Mouse (Mus musculus) limb, embryonic 12.5 days (tissue): ENCODE measurements around the gene Farp1. TPM values are rescaled to one million over a fixed set of nuclear protein-coding genes. Genes with fewer than 3 reads are reported as not detected.

Source experiments
- ATAC-seq: fragments of 200-750 bp; cut with Nextera tagmentation; 2 replicates; pipeline ENCODE4 v1.8.0; 2017; ENCODE audit warnings: low read depth, moderate TSS enrichment; ENCODE audit not compliant: insufficient number of reproducible peaks, insufficient read depth, low FRiP score, low TSS enrichment
- H3K27ac ChIP-seq: fragments of 300-500 bp; sonication (generic); 2 replicates; pipeline ENCODE4 v1.5.1; 2016; ENCODE audit warnings: mild to moderate bottlenecking, moderate library complexity
- H3K27me3 ChIP-seq: fragments of 300-500 bp; sonication (generic); 2 replicates; pipeline ENCODE4 v1.6.1; 2016; ENCODE audit warnings: mild to moderate bottlenecking, moderate library complexity
- H3K36me3 ChIP-seq: fragments of 300-500 bp; sonication (generic); 2 replicates; pipeline ENCODE4 v1.6.1; 2016; ENCODE audit warnings: mild to moderate bottlenecking, moderate library complexity
- H3K4me1 ChIP-seq: fragments of 300-500 bp; sonication (generic); replicated peaks from 2 replicates; pipeline ENCODE4 v1.6.1; 2016
- H3K4me2 ChIP-seq: fragments of 300-500 bp; sonication (generic); 2 replicates; pipeline ENCODE4 v1.6.1; 2016; ENCODE audit warnings: mild to moderate bottlenecking, moderate library complexity
- H3K4me3 ChIP-seq: fragments of 300-500 bp; sonication (generic); replicated peaks from 2 replicates; pipeline ENCODE4 v1.5.1; 2016; ENCODE audit warnings: mild to moderate bottlenecking
- H3K9ac ChIP-seq: fragments of 300-500 bp; sonication (generic); replicated peaks from 2 replicates; pipeline ENCODE4 v1.6.1; 2016; ENCODE audit warnings: mild to moderate bottlenecking, moderate library complexity
- H3K9me3 ChIP-seq: fragments of 300-500 bp; sonication (generic); 2 replicates; pipeline ENCODE4 v1.6.1; 2016; ENCODE audit warnings: mild to moderate bottlenecking, moderate library complexity
- WGBS: fragments of 180-500 bp; shearing (Covaris S2); methylation state at CpG from one replicate; pipeline ENCODE4 v1.1.7; 2016; 5-methylcytosine and 5-hydroxymethylcytosine counted together
- polyA plus RNA-seq: library from polyadenylated mRNA; unstranded; fragments of >200 nt; fragmentation: Nextera tagmentation; extraction: Ambion mirVana; gene quantifications from 2 replicates; pipeline ENCODE4 v1.2.1, GENCODE M21; 2016

The Farp1 gene
- polyA plus RNA-seq, 1 experiment from 2014 or later: 58.2 TPM

DNA sequence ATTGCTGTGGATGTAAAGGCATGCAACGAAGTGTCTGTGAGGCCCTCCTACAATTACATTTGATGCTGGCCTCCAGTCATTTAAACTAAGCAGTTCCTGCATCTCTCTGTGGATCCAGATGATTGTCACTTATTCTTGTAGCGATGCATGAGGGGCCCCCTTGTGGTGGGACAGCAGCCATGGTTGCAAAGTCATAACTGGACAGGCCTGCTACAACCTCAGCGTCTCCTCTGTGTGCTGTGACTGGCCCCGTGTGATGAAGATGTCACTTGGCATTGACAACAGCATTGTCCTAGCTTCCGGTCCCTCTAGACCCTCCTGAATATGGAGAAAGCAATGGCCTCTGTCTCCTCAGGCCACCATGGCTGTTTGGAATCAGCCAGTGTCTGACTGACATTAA is 185.7 kb downstream of the Farp1 start:
- Histone ChIP-seq H3K9ac (no peak overlapping the region), H3K4me3 (no peak overlapping the region), H3K4me2 (no peak overlapping the region), H3K27me3 (no peaks in the 10 kb centered on the region), H3K27ac (no peak overlapping the region), H3K9me3 (peaks cover 8% of the 10 kb centered on the region), H3K36me3 (peaks cover 44% of the 10 kb centered on the region), H3K4me1 (peaks cover 28% of the 10 kb centered on the region)
- no peak for ATAC-seq
- 89% methylated on average over 5 of the region's 5 CpGs for WGBS

GRCm38 (mm10) chr14:121225804-121226203 is 190.8 kb downstream of the Farp1 start:
- Histone ChIP-seq H3K4me1 (peaks cover 16% of the 10 kb centered on the region), H3K4me2 (no peak overlapping the region), H3K4me3 (no peak overlapping the region), H3K36me3 (peaks cover 76% of the 10 kb centered on the region), H3K9ac (no peak overlapping the region), H3K9me3 (peaks cover 4% of the 10 kb centered on the region), H3K27ac (peak overlapping the region; percentile 60), H3K27me3 (no peaks in the 10 kb centered on the region)
- ATAC-seq: no peak
- 51% methylated on average over 11 of the region's 11 CpGs for WGBS

DNA sequence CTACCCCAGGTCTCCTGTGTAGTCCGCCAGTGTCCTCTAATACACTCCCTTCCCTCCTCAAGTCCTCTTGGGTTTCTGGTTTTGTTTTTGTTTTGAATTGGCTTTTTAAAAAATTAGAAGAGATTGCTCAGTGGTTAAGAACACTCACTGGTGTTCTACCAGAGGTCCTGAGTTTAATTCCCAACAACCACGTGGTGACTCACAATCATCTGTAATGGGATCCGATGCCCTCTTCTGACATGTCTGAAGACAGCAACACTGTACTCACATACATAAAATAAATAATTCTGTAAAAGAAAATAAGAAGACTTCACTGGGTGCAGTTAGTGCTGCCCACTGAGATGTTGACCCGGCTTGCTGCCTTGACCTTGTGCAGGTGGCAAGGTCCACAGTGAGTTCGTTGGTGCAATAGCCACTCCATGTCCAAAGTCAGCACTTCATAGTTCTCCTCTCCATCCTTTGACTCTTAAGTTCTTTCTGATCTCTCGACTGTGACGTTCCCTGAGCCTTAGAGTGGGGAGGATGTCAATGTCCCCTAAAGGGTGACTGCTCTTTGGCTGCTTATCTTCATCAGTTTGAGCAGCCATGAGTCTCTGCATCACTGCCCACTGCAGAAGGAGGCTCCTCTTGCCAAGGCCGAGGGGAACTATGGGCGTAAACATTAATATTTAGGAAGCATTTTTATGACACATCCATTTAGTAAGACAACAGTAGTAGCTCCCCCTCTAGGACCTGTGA is 194.2 kb downstream of the Farp1 start:
- Histone ChIP-seq H3K36me3 (peaks cover 81% of the 10 kb centered on the region), H3K4me3 (no peak overlapping the region), H3K27me3 (no peaks in the 10 kb centered on the region), H3K27ac (no peak overlapping the region), H3K9me3 (no peaks in the 10 kb centered on the region), H3K4me1 (peaks cover 16% of the 10 kb centered on the region), H3K4me2 (no peak overlapping the region), H3K9ac (no peak overlapping the region)
- WGBS: 91% methylated on average over 9 of the region's 9 CpGs
- no peak for ATAC-seq

DNA sequence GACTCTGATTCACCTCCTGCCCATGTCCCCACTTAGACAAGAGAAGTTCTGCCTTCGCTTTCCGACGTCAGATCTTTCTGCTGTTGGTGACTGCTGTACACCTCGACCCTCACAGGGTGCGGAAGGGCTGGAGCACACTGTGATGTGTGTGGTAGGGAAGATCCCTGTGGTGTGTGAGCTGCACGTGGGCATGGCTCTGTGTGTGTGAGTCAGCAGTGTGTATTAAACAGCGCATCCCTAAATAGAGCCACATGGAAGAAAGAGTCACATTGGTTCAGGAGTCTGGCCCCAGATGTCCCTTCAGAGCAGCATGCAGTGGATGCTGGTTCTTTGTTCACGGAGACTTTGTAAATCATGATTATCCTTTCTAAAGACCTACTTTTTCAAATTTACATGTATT is 196.2 kb downstream of the Farp1 start:
- H3K4me2 ChIP-seq: no peak overlapping the region
- H3K4me3 ChIP-seq: no peak overlapping the region
- H3K36me3 ChIP-seq: peaks cover 83% of the 10 kb centered on the region
- 95% methylated on average over 8 of the region's 8 CpGs for WGBS
- no peaks in the 10 kb centered on the region for H3K9me3 ChIP-seq
- peaks cover under 1% of the 10 kb centered on the region; the same call in 1 of the 2 replicates for H3K4me1 ChIP-seq
- no peak overlapping the region for H3K27ac ChIP-seq
- no peak overlapping the region for H3K9ac ChIP-seq
- no peaks in the 10 kb centered on the region for H3K27me3 ChIP-seq
- ATAC-seq: no peak

DNA sequence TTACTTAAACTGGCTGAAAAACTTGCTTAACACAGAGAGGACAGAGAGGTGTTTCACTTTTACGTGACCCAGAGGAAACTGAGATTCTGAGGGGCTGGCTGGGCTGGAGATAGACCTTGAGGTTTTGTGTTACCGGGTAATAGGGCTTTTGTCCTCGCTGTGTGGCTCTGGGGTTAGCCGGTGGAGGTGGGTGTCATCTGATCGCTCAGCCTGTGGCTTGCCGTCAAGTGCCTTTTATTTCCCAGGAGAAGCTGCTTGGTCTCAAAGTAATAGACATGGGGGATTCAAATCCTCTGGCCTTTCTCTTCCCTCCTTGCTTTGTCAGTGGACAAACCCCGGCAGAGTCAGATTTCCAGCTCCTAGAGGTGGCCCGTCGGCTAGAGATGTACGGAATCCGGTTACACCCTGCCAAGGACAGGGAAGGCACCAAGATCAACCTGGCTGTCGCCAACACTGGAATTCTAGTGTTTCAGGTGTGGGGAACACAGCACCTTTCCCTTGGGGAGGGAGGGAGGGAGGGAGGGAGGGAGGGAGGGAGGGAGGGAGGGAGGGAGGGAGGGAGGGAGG is 199.8 kb downstream of the Farp1 start:
- Histone ChIP-seq H3K27ac (0 out of 2 replicates have a peak overlapping the region, but pooled peaks have one; percentile 41), H3K9me3 (no peaks in the 10 kb centered on the region), H3K4me3 (no peak overlapping the region), H3K36me3 (peaks cover 91% of the 10 kb centered on the region), H3K9ac (no peak overlapping the region), H3K27me3 (no peaks in the 10 kb centered on the region), H3K4me1 (no peaks in the 10 kb centered on the region), H3K4me2 (no peak overlapping the region)
- ATAC-seq: no peak
- WGBS: 54% methylated on average over 12 of the region's 12 CpGs

DNA sequence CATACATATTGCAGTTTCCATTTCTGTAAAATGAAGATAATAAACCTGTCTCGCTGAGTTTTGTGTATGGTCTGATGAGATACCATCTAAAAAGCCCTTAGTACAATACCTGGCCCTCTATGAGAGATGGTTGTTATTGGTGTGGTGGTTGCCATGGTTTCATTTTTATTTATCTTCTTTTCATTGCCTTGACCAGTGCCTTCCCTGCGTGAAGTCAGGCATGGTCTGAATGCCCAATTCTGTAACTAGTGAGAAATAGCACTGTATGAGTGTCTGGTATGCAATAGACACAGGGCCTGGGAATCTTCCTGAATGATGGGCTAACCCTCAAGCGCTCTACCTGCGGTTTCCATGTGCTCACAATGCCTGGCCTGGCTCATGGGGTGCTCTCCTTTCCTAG is 201.7 kb downstream of the Farp1 start:
- Histone ChIP-seq H3K27ac (no peak overlapping the region), H3K9me3 (no peaks in the 10 kb centered on the region), H3K4me3 (no peak overlapping the region), H3K27me3 (no peaks in the 10 kb centered on the region), H3K4me1 (no peaks in the 10 kb centered on the region), H3K9ac (no peak overlapping the region), H3K36me3 (peaks cover 93% of the 10 kb centered on the region), H3K4me2 (no peak overlapping the region)
- 95% methylated on average over 4 of the region's 4 CpGs for WGBS
- no peak for ATAC-seq

DNA sequence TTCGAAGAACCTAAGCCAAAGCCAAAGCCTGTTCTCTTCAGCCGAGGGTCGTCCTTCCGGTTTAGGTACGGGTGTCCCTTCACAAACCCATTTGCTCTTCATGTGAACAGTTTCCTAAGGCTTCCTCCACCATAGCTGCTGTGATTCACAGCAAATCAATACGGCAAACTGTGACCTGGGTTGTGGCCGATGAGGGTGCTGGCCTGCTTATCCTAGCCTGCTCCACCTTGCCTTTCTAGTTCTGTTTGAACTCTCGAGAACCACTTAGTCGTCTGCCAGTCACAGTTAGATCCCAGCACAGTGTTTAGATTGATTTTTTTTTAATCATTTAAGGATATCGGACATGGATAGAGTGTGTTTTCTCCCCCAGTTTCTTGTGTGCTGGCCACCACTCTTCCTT is 203.7 kb downstream of the Farp1 start:
- Histone ChIP-seq H3K9me3 (no peaks in the 10 kb centered on the region), H3K27me3 (no peaks in the 10 kb centered on the region), H3K4me3 (no peak overlapping the region), H3K4me1 (no peaks in the 10 kb centered on the region), H3K9ac (no peak overlapping the region), H3K4me2 (no peak overlapping the region), H3K27ac (no peak overlapping the region), H3K36me3 (peaks cover 93% of the 10 kb centered on the region)
- 96% methylated on average over 10 of the region's 10 CpGs for WGBS
- ATAC-seq: no peak

GRCm38 (mm10) chr14:121239386-121239785 is 204.4 kb downstream of the Farp1 start:
- peaks cover 95% of the 10 kb centered on the region for H3K36me3 ChIP-seq
- H3K4me1 ChIP-seq: 0 out of 2 replicates have a peak, but pooled peaks cover 2% of the 10 kb centered on the region
- 90% methylated on average over 8 of the region's 8 CpGs for WGBS
- H3K4me2 ChIP-seq: no peak overlapping the region
- H3K9me3 ChIP-seq: no peaks in the 10 kb centered on the region
- H3K27me3 ChIP-seq: no peaks in the 10 kb centered on the region
- no peak overlapping the region for H3K4me3 ChIP-seq
- ATAC-seq: no peak
- H3K9ac ChIP-seq: no peak overlapping the region
- no peak overlapping the region for H3K27ac ChIP-seq

- Histone ChIP-seq H3K27ac (no peak overlapping the region; the same call in 1 of the 2 replicates), H3K27me3 (no peaks in the 10 kb centered on the region), H3K4me3 (no peak overlapping the region), H3K4me2 (no peak overlapping the region), H3K4me1 (peaks cover 47% of the 10 kb centered on the region), H3K9ac (no peak overlapping the region), H3K36me3 (peaks cover 63% of the 10 kb centered on the region), H3K9me3 (no peaks in the 10 kb centered on the region)
- no peak for ATAC-seq
- 93% methylated on average over 15 of the region's 15 CpGs for WGBS
Measured at GRCm38 (mm10) chr14:121244104-121244503, 209.1 kb downstream of the Farp1 start.

DNA sequence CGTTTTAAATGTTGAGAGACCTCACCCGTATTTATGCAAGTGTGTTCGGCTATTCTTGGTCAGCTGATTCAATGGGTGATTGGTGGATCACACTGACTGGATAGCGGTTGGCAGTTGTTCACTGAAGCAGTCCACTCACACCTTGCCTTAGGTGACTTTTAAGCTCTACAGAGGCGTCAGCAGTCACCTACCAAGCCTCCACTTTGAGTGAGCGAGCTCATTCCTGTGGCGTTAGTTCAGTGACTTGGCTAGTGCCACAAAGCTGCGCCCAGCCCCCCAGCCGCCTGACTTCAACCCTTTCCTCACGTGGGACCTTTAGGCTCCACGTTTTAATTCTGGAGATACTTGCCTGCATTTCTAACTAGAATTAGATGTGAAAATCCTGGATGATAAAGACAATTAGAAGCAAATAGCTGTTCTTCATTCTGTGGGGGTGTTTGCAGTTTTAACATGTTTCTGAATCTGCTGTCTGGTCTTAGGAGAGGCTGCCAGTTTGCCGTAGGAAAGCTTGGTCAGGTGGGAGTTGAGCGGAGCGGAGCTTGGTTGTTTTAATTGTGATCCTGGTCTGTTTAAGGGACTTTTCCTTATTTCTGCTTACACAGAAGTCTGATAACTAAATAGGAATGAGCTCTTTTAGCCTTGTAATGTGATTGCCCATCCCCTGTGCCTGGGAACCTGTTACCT is 211.2 kb downstream of the Farp1 start:
- Histone ChIP-seq H3K9me3 (no peaks in the 10 kb centered on the region), H3K4me3 (no peak overlapping the region), H3K27ac (peak overlapping the region; percentile 91), H3K4me2 (no peak overlapping the region), H3K9ac (no peak overlapping the region), H3K27me3 (no peaks in the 10 kb centered on the region), H3K4me1 (peaks cover 52% of the 10 kb centered on the region), H3K36me3 (peaks cover 64% of the 10 kb centered on the region)
- 69% methylated on average over 14 of the region's 14 CpGs for WGBS
- ATAC-seq: no peak

- Histone ChIP-seq H3K4me1 (peaks cover 52% of the 10 kb centered on the region), H3K4me2 (no peak overlapping the region), H3K36me3 (peaks cover 61% of the 10 kb centered on the region), H3K4me3 (no peak overlapping the region), H3K9ac (no peak overlapping the region), H3K27ac (peak overlapping the region; percentile 91), H3K27me3 (no peaks in the 10 kb centered on the region), H3K9me3 (no peaks in the 10 kb centered on the region)
- ATAC-seq: peak; percentile 45; the same call in 1 of the 2 replicates
- WGBS: 21% methylated on average over 7 of the region's 7 CpGs
Measured at GRCm38 (mm10) chr14:121247287-121247686, 212.3 kb downstream of the Farp1 start.
